ENCODE assay signal across 8 mouse cellular contexts in the genomic region with DNA sequence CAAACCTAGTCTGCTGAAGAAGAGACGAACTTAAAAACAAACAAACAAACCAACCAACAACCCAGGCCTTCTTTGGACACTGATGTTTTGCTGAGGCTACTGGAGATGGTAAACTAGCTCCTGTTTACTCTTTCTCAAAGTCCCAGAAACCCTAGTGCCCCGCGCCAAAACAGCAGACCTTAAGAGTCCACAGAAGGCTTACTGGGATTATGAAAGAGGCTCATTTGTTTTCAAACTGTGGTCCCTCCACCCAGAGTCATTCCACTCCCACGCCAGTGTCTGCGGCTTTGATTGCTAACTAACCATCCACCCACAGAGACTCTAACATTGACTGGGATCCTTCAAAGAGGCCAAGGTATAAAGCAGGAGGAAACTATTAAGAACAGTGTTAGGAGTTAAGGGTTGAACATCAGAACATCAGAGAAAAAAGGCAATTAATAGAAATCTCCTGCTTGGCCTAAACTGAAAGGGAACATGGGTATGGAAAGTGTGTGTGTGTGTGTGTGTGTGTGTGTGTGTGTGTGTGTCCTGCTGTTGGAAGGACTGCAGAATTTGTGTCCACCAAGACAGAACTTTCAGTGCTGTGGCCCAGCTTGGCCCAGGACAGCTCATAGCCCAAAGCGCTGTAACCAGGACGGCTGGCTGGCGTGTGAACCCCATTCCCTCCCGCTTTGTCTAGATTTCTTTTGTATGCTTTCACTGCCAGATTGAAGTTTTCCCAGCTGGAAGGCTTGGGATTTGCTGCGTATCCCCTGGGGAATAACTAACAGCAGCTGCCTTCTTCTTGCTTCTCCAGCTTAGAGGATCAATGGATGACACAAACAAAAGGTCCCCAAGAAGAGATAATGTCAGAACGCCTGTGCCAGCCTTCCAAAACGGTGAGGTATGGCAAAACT. TPM values are rescaled to one million over a fixed set of nuclear protein-coding genes. Genes with fewer than 3 reads are reported as not detected.
A peak's percentile ranks its signal among the peaks of the same experiment; 100 is the strongest.
DNase-seq lines count a peak whose midpoint lies in the region; ATAC-seq and TF ChIP-seq lines count a peak whose summit lies in the region.

No protein-coding gene starts in this region.

- H3K4me3 ChIP-seq in forebrain, embryonic 13.5 days: no peak overlapping the region
- no peak overlapping the region for H3K4me3 ChIP-seq in lung, embryonic 15.5 days
- no peak overlapping the region for H3K4me3 ChIP-seq in small intestine, adult 2 months (ENCODE audit: low read depth, low read length)

- ATAC-seq in forebrain, embryonic 13.5 days: peak; percentile 34; the same call in 1 of the 2 replicates
- ATAC-seq in lung, embryonic 15.5 days (ENCODE audit: borderline replicate concordance, extremely low read depth, low FRiP score, low TSS enrichment): no peak

- peaks cover 26% of the 10 kb centered on the region for H3K36me3 ChIP-seq in forebrain, embryonic 13.5 days (ENCODE audit: poor library complexity, severe bottlenecking)
- peaks cover 5% of the 10 kb centered on the region; the same call in 1 of the 2 replicates for H3K36me3 ChIP-seq in lung, embryonic 15.5 days
- peaks cover 6% of the 10 kb centered on the region for H3K36me3 ChIP-seq in small intestine, adult 2 months (ENCODE audit: control insufficient read depth, insufficient read depth, low read length)

- TF ChIP-seq POLR2A in small intestine, adult 2 months (IDR thresholded peaks at IDR 0.05; ENCODE audit: low read depth, low read length): no peak

- H3K9me3 ChIP-seq in forebrain, embryonic 13.5 days (replicated peaks): no peaks in the 10 kb centered on the region
- no peaks in the 10 kb centered on the region for H3K9me3 ChIP-seq in lung, embryonic 15.5 days

- H3K27ac ChIP-seq in forebrain, embryonic 13.5 days: peak overlapping the region; percentile 91
- H3K27ac ChIP-seq in lung, embryonic 15.5 days: peak overlapping the region; percentile 30; the same call in 1 of the 2 replicates
- H3K27ac ChIP-seq in small intestine, adult 2 months (ENCODE audit: insufficient read depth, low read depth, low read length): peak overlapping the region; percentile 65

- H3K9ac ChIP-seq in forebrain, embryonic 13.5 days: peak overlapping the region; percentile 43; the same call in 1 of the 2 replicates
- H3K9ac ChIP-seq in lung, embryonic 15.5 days: no peak overlapping the region

- 10% methylated on average over 12 of the region's 12 CpGs for WGBS in forebrain, embryonic 13.5 days
- WGBS in lung, embryonic 15.5 days: 61% methylated on average over 12 of the region's 12 CpGs
- WGBS in small intestine, adult 2 months: 69% methylated on average over 12 of the region's 12 CpGs

- no peaks in the 10 kb centered on the region for H3K27me3 ChIP-seq in forebrain, embryonic 13.5 days
- no peaks in the 10 kb centered on the region for H3K27me3 ChIP-seq in lung, embryonic 15.5 days
- no peaks in the 10 kb centered on the region for H3K27me3 ChIP-seq in small intestine, adult 2 months (ENCODE audit: control insufficient read depth, insufficient read depth, low read length)

- peak overlapping the region; percentile 27 for H3K4me2 ChIP-seq in forebrain, embryonic 13.5 days
- no peak overlapping the region for H3K4me2 ChIP-seq in lung, embryonic 15.5 days

- H3K4me1 ChIP-seq in forebrain, embryonic 13.5 days: peaks cover 59% of the 10 kb centered on the region
- H3K4me1 ChIP-seq in lung, embryonic 15.5 days: peaks cover 39% of the 10 kb centered on the region
- peaks cover 17% of the 10 kb centered on the region for H3K4me1 ChIP-seq in small intestine, adult 2 months (ENCODE audit: control insufficient read depth, insufficient read depth, insufficient read length, low read length)

- peak; percentile 53 for DNase-seq in left cerebral cortex, postnatal 4 days
- DNase-seq in left cerebral cortex, adult 11 months (ENCODE audit: low spot score): no peak
- DNase-seq in heart, postnatal 4 days: peak; percentile 64
- no peak for DNase-seq in thymus, postnatal 14 days
- no peak for DNase-seq in spleen, postnatal 14 days (ENCODE audit: low spot score in 2 of 2)

- TF ChIP-seq CTCF in small intestine, adult 2 months (IDR thresholded peaks at IDR 0.05; ENCODE audit: extremely low read depth, insufficient read length, insufficient replicate concordance, low read depth, low read length): no peak

- intact Hi-C loops in left cerebral cortex, postnatal 4 days (cut with DNase I): no loop called here

RNA-seq across cellular contexts. Expression of a gene that starts 20.4 kb away (rescaled TPM):
- total RNA-seq in left cerebral cortex, postnatal 4 days (2021): 100 to 1,000 TPM; 150 to 156 TPM
- polyA plus RNA-seq in forebrain, embryonic 13.5 days (2015; fragmentation: Nextera tagmentation; extraction: Ambion mirVana): 165 and 170 TPM in 2 replicates
- 10 to 100 TPM; 57.0 to 58.4 TPM for total RNA-seq in heart, postnatal 4 days (2021)
- 94.8 and 99.4 TPM in 2 replicates for polyA plus RNA-seq in lung, embryonic 15.5 days (2015; fragmentation: Nextera tagmentation; extraction: Ambion mirVana)
- polyA plus RNA-seq in small intestine, adult 2 months (2012; rRNA removed): 5.3 and 12.2 TPM in 2 replicates

Comparison
In these comparisons a context has a peak if more than half of its experiments do, and no peak if none do; other contexts are left out.
1. DNase-seq: peak in left cerebral cortex, postnatal 4 days (single experiment) and heart, postnatal 4 days (single experiment); none in left cerebral cortex, adult 11 months (single experiment), thymus, postnatal 14 days (single experiment) and spleen, postnatal 14 days (0 of 2).
2. H3K27ac ChIP-seq: peak in every context shown above with its lines; median percentile 91 in forebrain, embryonic 13.5 days; 65 in small intestine, adult 2 months; 30 in lung, embryonic 15.5 days.